Mouse (Mus musculus) c-Kit-positive CD71-negative TER-119-negative erythroid progenitor cells, embryonic 14.5 days (primary cell): Measurements from ENCODE around the gene Cd70.
"Not testable (repeated sequence)": the region's sequence is repeated elsewhere in the genome, so short reads cannot be mapped to it uniquely, and the experiment has no call there.

ENCODE experiments used
- DNase-seq: peaks from one replicate; pipeline ENCODE4 v3.0.0-alpha.2; 2013; ENCODE audit warnings: low read depth

Cd70 gene

GRCm38 (mm10) chr17:57134693-57135092, 14.9 kb downstream of the Cd70 start:
- DNase-seq: no peak

- not testable (repeated sequence) for DNase-seq
Measured at GRCm38 (mm10) chr17:57134021-57134420, 15.6 kb downstream of the Cd70 start.

- no peak for DNase-seq
Measured at GRCm38 (mm10) chr17:57131793-57132192, 17.8 kb downstream of the Cd70 start.

GRCm38 (mm10) chr17:57125853-57126622, 23.5 kb downstream of the Cd70 start:
- DNase-seq: no peak

GRCm38 (mm10) chr17:57124792-57125191, 24.8 kb downstream of the Cd70 start:
- DNase-seq: no peak

- DNase-seq: no peak
Measured at GRCm38 (mm10) chr17:57123192-57124118, 26.1 kb downstream of the Cd70 start.

GRCm38 (mm10) chr17:57121856-57122255, 27.7 kb downstream of the Cd70 start:
- no peak for DNase-seq

- no peak for DNase-seq
Measured at GRCm38 (mm10) chr17:57118524-57119349, 30.8 kb downstream of the Cd70 start.

- DNase-seq: no peak
Measured at GRCm38 (mm10) chr17:57116801-57117200, 32.8 kb downstream of the Cd70 start.

GRCm38 (mm10) chr17:57112768-57113474, 36.7 kb downstream of the Cd70 start:
- DNase-seq: no peak

- no peak for DNase-seq
Measured at GRCm38 (mm10) chr17:57110005-57110404, 39.6 kb downstream of the Cd70 start.

- DNase-seq: no peak
Measured at GRCm38 (mm10) chr17:57108666-57109171, 40.9 kb downstream of the Cd70 start.

- DNase-seq: no peak
Measured at GRCm38 (mm10) chr17:57108040-57108665, 41.4 kb downstream of the Cd70 start.

- no peak for DNase-seq
Measured at GRCm38 (mm10) chr17:57107064-57107463, 42.5 kb downstream of the Cd70 start.

- no peak for DNase-seq
Measured at GRCm38 (mm10) chr17:57106035-57106368, 43.6 kb downstream of the Cd70 start.

- no peak for DNase-seq
Measured at GRCm38 (mm10) chr17:57105181-57106034, 44.2 kb downstream of the Cd70 start, which contains the start of gene Tnfsf9. TSS of gene Tnfsf9 (plus strand) at chr17:57105325.

GRCm38 (mm10) chr17:57104496-57104895, 45.1 kb downstream of the Cd70 start:
- DNase-seq: no peak

GRCm38 (mm10) chr17:57102276-57102675, 47.3 kb downstream of the Cd70 start:
- DNase-seq: no peak

GRCm38 (mm10) chr17:57099629-57100325, 49.8 kb downstream of the Cd70 start:
- DNase-seq: peak; percentile 58
